ENCODE assay signal across 19 mouse cellular contexts in the genomic region with DNA sequence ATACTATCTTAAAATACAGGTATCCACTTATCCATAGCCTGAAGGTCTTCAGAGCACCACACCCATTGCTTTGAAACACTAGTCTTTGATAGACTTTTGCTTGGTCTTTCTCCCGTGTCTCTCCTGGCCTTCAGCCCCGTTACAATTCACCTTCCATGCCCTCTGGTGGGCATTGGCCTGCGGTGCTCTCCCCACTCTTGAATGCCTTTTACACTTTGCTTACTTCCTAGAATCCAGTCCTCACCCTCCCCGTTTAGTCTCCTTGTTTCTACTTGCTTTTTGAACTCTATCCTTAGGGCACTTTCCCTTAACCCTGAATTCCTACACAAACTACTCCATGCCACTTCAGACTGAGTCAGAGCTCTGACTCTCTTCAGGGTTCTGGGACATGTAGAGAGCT.
DNase-seq lines count a peak whose midpoint lies in the region; ATAC-seq and TF ChIP-seq lines count a peak whose summit lies in the region.
"Had no signal": no experiment of that assay in that cellular context is flagged by ENCODE, and none has a peak within 500 bp of the region (broad histone marks: within the 10 kb centered on the region; RNA-seq: fewer than 3 reads in every experiment).

No protein-coding gene starts in this region.

- no peak overlapping the region for H3K27ac ChIP-seq in forebrain, postnatal 0 days (ENCODE audit: low read depth, low read length)
- H3K27ac ChIP-seq in forebrain, embryonic 12.5 days: no peak overlapping the region
- H3K27ac ChIP-seq in intestine, postnatal 0 days (ENCODE audit: low read depth, low read length): no peak overlapping the region
- no peak overlapping the region for H3K27ac ChIP-seq in intestine, embryonic 16.5 days (ENCODE audit: low read length)
- no peak overlapping the region for H3K27ac ChIP-seq in lung, postnatal 0 days (ENCODE audit: low read length)
- no peak overlapping the region for H3K27ac ChIP-seq in stomach, postnatal 0 days (replicated peaks)
- H3K27ac ChIP-seq: embryonic facial prominence, embryonic 13.5 days; forebrain, embryonic 13.5 days; gastrocnemius, adult 2 months; heart, embryonic 10.5 days; hindbrain, embryonic 10.5 days; hindbrain, embryonic 15.5 days had no signal

- peak; percentile 14; the same call in 1 of the 2 replicates for TF ChIP-seq CTCF in forebrain, postnatal 0 days (IDR thresholded peaks at IDR 0.05; ENCODE audit: low read depth)
- TF ChIP-seq CTCF in intestine, postnatal 0 days (IDR thresholded peaks at IDR 0.05; ENCODE audit: low read depth): peak; percentile 31; the same call in 1 of the 2 replicates
- TF ChIP-seq CTCF in lung, postnatal 0 days (IDR thresholded peaks at IDR 0.05): peak; percentile 53
- peak; percentile 43 for TF ChIP-seq CTCF in stomach, postnatal 0 days (IDR thresholded peaks at IDR 0.05; ENCODE audit: low read depth)

- ATAC-seq in forebrain, postnatal 0 days: no peak
- no peak for ATAC-seq in forebrain, embryonic 12.5 days (ENCODE audit: low FRiP score)
- ATAC-seq in intestine, postnatal 0 days: no peak
- no peak for ATAC-seq in intestine, embryonic 16.5 days
- ATAC-seq in lung, postnatal 0 days: no peak
- ATAC-seq in stomach, postnatal 0 days (ENCODE audit: low FRiP score, low TSS enrichment): no peak
- ATAC-seq: forebrain, embryonic 13.5 days; inflammation-experienced regulatory T-cells, adult 6 months had no signal

- no peaks in the 10 kb centered on the region for H3K27me3 ChIP-seq in forebrain, postnatal 0 days (ENCODE audit: insufficient read depth, low read length)
- H3K27me3 ChIP-seq in forebrain, embryonic 12.5 days: peaks cover 4% of the 10 kb centered on the region; the same call in 1 of the 2 replicates
- H3K27me3 ChIP-seq in intestine, postnatal 0 days (replicated peaks; ENCODE audit: control insufficient read depth, insufficient read depth, low read length): no peaks in the 10 kb centered on the region
- H3K27me3 ChIP-seq in intestine, embryonic 16.5 days (replicated peaks; ENCODE audit: control insufficient read depth, insufficient read depth, low read length): no peaks in the 10 kb centered on the region
- H3K27me3 ChIP-seq in lung, postnatal 0 days (replicated peaks; ENCODE audit: insufficient read depth, low read length): no peaks in the 10 kb centered on the region
- H3K27me3 ChIP-seq in stomach, postnatal 0 days (ENCODE audit: control insufficient read depth, insufficient read depth, low read length): no peaks in the 10 kb centered on the region
- H3K27me3 ChIP-seq: embryonic facial prominence, embryonic 13.5 days; hindbrain, embryonic 15.5 days had no signal

- H3K4me3 ChIP-seq in forebrain, postnatal 0 days (ENCODE audit: low read depth, low read length): no peak overlapping the region
- H3K4me3 ChIP-seq in forebrain, embryonic 12.5 days (replicated peaks): no peak overlapping the region
- H3K4me3 ChIP-seq in intestine, postnatal 0 days (ENCODE audit: low read depth, low read length): no peak overlapping the region
- H3K4me3 ChIP-seq in intestine, embryonic 16.5 days (ENCODE audit: low read length): no peak overlapping the region
- H3K4me3 ChIP-seq in lung, postnatal 0 days (ENCODE audit: low read depth, low read length): no peak overlapping the region
- no peak overlapping the region for H3K4me3 ChIP-seq in stomach, postnatal 0 days (ENCODE audit: low read depth, low read length)
- H3K4me3 ChIP-seq: embryonic facial prominence, embryonic 13.5 days; forebrain, embryonic 13.5 days; gastrocnemius, adult 2 months; heart, embryonic 10.5 days; hindbrain, embryonic 10.5 days; hindbrain, embryonic 15.5 days had no signal

- no peak overlapping the region for H3K4me2 ChIP-seq in forebrain, postnatal 0 days (ENCODE audit: low read depth)
- no peak overlapping the region for H3K4me2 ChIP-seq in forebrain, embryonic 12.5 days
- H3K4me2 ChIP-seq in intestine, postnatal 0 days (replicated peaks; ENCODE audit: low read depth): no peak overlapping the region
- H3K4me2 ChIP-seq in intestine, embryonic 16.5 days (ENCODE audit: low read depth, low read length): no peak overlapping the region
- H3K4me2 ChIP-seq in lung, postnatal 0 days (replicated peaks; ENCODE audit: low read depth, low read length): no peak overlapping the region
- H3K4me2 ChIP-seq in stomach, postnatal 0 days (replicated peaks; ENCODE audit: low read depth): no peak overlapping the region
- H3K4me2 ChIP-seq: embryonic facial prominence, embryonic 13.5 days; forebrain, embryonic 13.5 days; hindbrain, embryonic 15.5 days had no signal

- H3K4me1 ChIP-seq in forebrain, postnatal 0 days (ENCODE audit: insufficient read depth): no peaks in the 10 kb centered on the region
- peaks cover 4% of the 10 kb centered on the region for H3K4me1 ChIP-seq in forebrain, embryonic 12.5 days
- H3K4me1 ChIP-seq in intestine, postnatal 0 days (replicated peaks; ENCODE audit: control insufficient read depth, insufficient read depth, low read length): no peaks in the 10 kb centered on the region
- H3K4me1 ChIP-seq in intestine, embryonic 16.5 days (ENCODE audit: control insufficient read depth, insufficient read depth, low read length): no peaks in the 10 kb centered on the region
- no peaks in the 10 kb centered on the region for H3K4me1 ChIP-seq in lung, postnatal 0 days (ENCODE audit: insufficient read depth, low read depth, low read length)
- no peaks in the 10 kb centered on the region for H3K4me1 ChIP-seq in stomach, postnatal 0 days (replicated peaks; ENCODE audit: control insufficient read depth, insufficient read depth)
- H3K4me1 ChIP-seq: embryonic facial prominence, embryonic 13.5 days; forebrain, embryonic 13.5 days; hindbrain, embryonic 15.5 days had no signal

- no peak for TF ChIP-seq EP300 in lung, postnatal 0 days (IDR thresholded peaks at IDR 0.05)
- no peak for TF ChIP-seq EP300 in stomach, postnatal 0 days (optimal IDR thresholded peaks at IDR 0.05)

- H3K9ac ChIP-seq in forebrain, postnatal 0 days: no peak overlapping the region
- H3K9ac ChIP-seq in forebrain, embryonic 12.5 days: no peak overlapping the region
- no peak overlapping the region for H3K9ac ChIP-seq in intestine, postnatal 0 days (ENCODE audit: low read depth, low read length)
- H3K9ac ChIP-seq in intestine, embryonic 16.5 days (ENCODE audit: low read depth, low read length): no peak overlapping the region
- H3K9ac ChIP-seq in lung, postnatal 0 days (replicated peaks; ENCODE audit: low read depth): no peak overlapping the region
- H3K9ac ChIP-seq in stomach, postnatal 0 days (ENCODE audit: low read length): no peak overlapping the region
- H3K9ac ChIP-seq: embryonic facial prominence, embryonic 13.5 days; forebrain, embryonic 13.5 days; hindbrain, embryonic 15.5 days had no signal

- WGBS in forebrain, postnatal 0 days: 51% methylated on average over 4 of the region's 4 CpGs
- WGBS in forebrain, embryonic 12.5 days: 48% methylated on average over 4 of the region's 4 CpGs
- WGBS in intestine, postnatal 0 days: 56% methylated on average over 4 of the region's 4 CpGs
- WGBS in intestine, embryonic 16.5 days: 55% methylated on average over 4 of the region's 4 CpGs
- 34% methylated on average over 4 of the region's 4 CpGs for WGBS in lung, postnatal 0 days
- 52% methylated on average over 4 of the region's 4 CpGs for WGBS in stomach, postnatal 0 days

- H3K36me3 ChIP-seq in forebrain, postnatal 0 days (ENCODE audit: insufficient read depth): no peaks in the 10 kb centered on the region
- H3K36me3 ChIP-seq in forebrain, embryonic 12.5 days (replicated peaks): no peaks in the 10 kb centered on the region
- no peaks in the 10 kb centered on the region for H3K36me3 ChIP-seq in intestine, postnatal 0 days (ENCODE audit: control insufficient read depth, insufficient read depth)
- H3K36me3 ChIP-seq in intestine, embryonic 16.5 days (ENCODE audit: control insufficient read depth, insufficient read depth, low read length): no peaks in the 10 kb centered on the region
- no peaks in the 10 kb centered on the region for H3K36me3 ChIP-seq in lung, postnatal 0 days (ENCODE audit: insufficient read depth, low read length)
- no peaks in the 10 kb centered on the region for H3K36me3 ChIP-seq in stomach, postnatal 0 days (ENCODE audit: control insufficient read depth, insufficient read depth, low read length)
- H3K36me3 ChIP-seq: embryonic facial prominence, embryonic 13.5 days; heart, embryonic 10.5 days; hindbrain, embryonic 10.5 days; hindbrain, embryonic 15.5 days had no signal

- H3K9me3 ChIP-seq in forebrain, postnatal 0 days (ENCODE audit: low read length): no peaks in the 10 kb centered on the region
- H3K9me3 ChIP-seq in forebrain, embryonic 12.5 days: no peaks in the 10 kb centered on the region
- H3K9me3 ChIP-seq in intestine, postnatal 0 days (ENCODE audit: control insufficient read depth): no peaks in the 10 kb centered on the region
- H3K9me3 ChIP-seq in intestine, embryonic 16.5 days (ENCODE audit: control insufficient read depth, low read length): no peaks in the 10 kb centered on the region
- H3K9me3 ChIP-seq in lung, postnatal 0 days (ENCODE audit: low read length): no peaks in the 10 kb centered on the region
- no peaks in the 10 kb centered on the region for H3K9me3 ChIP-seq in stomach, postnatal 0 days (ENCODE audit: control insufficient read depth, low read length)
- H3K9me3 ChIP-seq: embryonic facial prominence, embryonic 13.5 days; forebrain, embryonic 13.5 days; heart, embryonic 10.5 days; hindbrain, embryonic 10.5 days; hindbrain, embryonic 15.5 days had no signal

- DNase-seq in forebrain, postnatal 0 days: no peak
- peak; percentile 5 for DNase-seq in lung, postnatal 0 days (ENCODE audit: low spot score)
- no peak for DNase-seq in lung, postnatal 14 days
- no peak for DNase-seq in stomach, postnatal 0 days (ENCODE audit: low spot score)
- DNase-seq: adrenal gland, adult 2 months; adrenal gland, postnatal 25 days; cerebellum, adult 9-10 months; cerebellum, postnatal 36 days; gastrocnemius, adult 2 months; gastrocnemius, postnatal 25 days had no signal
